Mouse (Mus musculus) thymus, postnatal 36 days (tissue): ENCODE results near the gene Gpr180.
"Not testable (repeated sequence)": the region's sequence is repeated elsewhere in the genome, so short reads cannot be mapped to it uniquely, and the experiment has no call there.

Source experiments
- DNase-seq, 2 experiments: peaks; one replicate each; pipeline ENCODE4 v3.0.0; 2022; ENCODE audit warnings: mixed read lengths in 2 of 2

Gene Gpr180

GRCm38 (mm10) chr14:118136744-118137452 lies at the start of gene Gpr180:
TSS of gene Gpr180 (plus strand) at chr14:118137158.
- peak; percentile 92 to 94 for DNase-seq

GRCm38 (mm10) chr14:118088437-118089207 lies 48.3 kb upstream of the Gpr180 start:
- DNase-seq, result no peak

GRCm38 (mm10) chr14:118089215-118089805 lies 47.6 kb upstream of the Gpr180 start:
- peak; percentile 90 for DNase-seq

DNA sequence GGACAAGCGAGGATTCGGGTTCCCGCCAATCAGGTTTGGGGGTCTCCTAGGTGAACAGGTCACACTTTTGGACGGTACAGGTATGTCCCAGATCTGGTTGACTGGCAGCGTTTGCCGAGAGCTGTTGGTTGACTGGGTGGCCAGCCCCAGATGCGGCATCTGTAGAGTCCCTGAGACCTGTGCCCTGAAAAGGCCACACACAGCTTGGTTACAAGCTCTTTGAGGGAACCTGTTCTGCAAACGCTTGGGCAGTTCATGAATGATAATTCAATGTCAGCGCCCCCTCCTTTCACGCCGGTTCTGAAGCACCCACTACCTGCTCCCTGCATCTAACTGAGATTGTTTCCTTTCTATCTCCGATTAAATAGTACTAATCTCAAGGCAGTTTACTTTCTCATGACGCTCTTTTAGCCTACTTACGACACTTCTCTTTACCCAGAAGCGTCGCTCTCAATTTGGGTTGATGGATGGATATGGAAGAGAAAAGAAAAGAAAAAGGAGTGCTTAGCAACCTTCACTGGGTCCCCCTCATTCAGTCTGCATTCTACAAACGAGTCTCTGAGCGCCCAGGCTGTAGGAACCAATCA lies 47.1 kb upstream of the Gpr180 start:
- no peak for DNase-seq

GRCm38 (mm10) chr14:118098265-118098664 lies 38.7 kb upstream of the Gpr180 start:
- no peak for DNase-seq

GRCm38 (mm10) chr14:118101227-118101990 lies 35.5 kb upstream of the Gpr180 start:
- DNase-seq, result no peak

- not testable (repeated sequence) for DNase-seq
Observed at GRCm38 (mm10) chr14:118107479-118107878, 29.5 kb upstream of the Gpr180 start.

DNA sequence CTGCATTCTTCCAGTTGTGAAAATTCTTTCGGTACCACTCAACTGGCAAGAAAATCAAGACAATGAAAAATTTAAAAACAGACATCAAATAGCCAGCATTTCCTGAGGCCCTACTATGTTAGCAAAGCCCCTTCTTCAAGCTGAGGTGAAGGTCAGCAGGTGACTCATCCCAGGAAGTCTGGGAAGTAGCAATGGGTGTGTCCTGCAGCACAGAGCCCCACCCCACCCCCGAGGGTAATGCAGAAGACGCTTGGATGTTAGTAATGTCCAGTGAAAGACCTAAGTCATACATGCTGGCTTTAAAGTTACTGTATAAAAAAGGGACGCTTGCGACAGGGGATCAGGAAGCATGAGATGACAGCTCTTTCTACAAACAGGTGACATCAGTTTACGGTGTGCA lies 23.8 kb upstream of the Gpr180 start:
- no peak for DNase-seq

DNA sequence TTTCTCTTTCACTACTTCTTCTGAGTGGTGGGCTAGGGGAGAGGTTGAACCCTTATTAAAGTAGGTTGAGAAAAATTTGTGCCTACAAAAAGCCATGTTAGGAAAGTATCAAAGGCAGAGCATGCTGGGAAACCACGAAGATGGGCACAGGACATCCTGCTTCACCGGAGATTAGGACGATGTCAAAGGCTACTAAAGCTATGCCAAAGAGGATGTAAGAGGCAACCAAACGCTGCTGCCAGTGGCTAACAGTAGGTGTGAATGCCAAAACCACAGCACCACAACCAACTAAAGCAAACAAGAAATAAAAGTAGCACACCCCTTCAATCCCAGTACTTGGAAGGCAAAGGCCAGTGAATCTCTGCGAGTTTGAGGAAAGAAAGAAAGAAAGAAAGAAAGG lies 12.8 kb upstream of the Gpr180 start:
- DNase-seq, result no peak

- no peak for DNase-seq
Observed at GRCm38 (mm10) chr14:118124771-118125170, 12.2 kb upstream of the Gpr180 start.

- no peak for DNase-seq
Observed at GRCm38 (mm10) chr14:118126301-118126700, 10.7 kb upstream of the Gpr180 start.

GRCm38 (mm10) chr14:118131472-118131871 lies 5.5 kb upstream of the Gpr180 start:
- no peak for DNase-seq

GRCm38 (mm10) chr14:118131931-118132641 lies 4.9 kb upstream of the Gpr180 start:
- DNase-seq, result no peak

- DNase-seq, result peak; percentile 98 to 99
Observed at GRCm38 (mm10) chr14:118132642-118132977, 4.3 kb upstream of the Gpr180 start, which contains the start of gene Tgds. TSS of gene Tgds (minus strand) at chr14:118132755.

DNA sequence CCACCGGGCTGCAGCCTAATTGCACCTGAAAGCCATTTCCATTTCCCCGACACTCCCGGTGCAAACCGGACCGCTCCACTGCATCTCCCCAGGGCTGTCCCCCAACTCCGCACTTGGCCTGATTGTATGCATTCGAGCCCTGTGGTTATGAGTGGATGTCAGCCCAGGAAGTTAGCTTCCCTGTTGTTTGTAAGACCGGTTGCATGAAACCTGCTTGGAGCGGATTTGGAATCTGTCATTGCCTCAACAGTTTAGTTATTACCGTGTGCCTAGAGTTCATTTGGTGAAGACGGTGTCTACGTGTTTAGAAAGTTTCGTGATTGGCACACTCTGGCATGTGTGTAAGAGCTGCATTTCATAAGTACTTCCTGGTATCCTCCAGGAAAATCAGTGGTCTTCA lies 529 bp downstream of the Gpr180 start:
- DNase-seq, result no peak

DNA sequence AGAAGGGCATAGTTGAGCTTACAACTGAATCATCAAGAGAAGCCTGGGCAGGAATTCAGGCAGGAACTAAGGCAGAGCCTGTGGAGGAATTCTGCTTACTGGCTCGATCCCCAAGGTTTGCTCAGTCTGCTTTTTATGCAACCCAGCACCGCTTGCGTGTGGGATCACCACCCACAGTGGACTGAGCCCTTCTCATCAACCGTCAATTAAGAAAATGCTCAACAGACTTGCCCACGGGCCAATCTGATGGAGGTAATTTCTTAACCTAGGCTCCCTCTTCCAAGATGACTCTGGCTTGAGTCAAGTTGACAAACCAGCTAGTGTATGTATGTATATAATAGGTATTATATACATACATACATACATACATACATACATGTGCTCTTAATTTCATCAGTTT lies 5.3 kb downstream of the Gpr180 start:
- DNase-seq, result no peak

- DNase-seq, result no peak
Observed at GRCm38 (mm10) chr14:118148046-118148445, 11.1 kb downstream of the Gpr180 start.

GRCm38 (mm10) chr14:118148554-118148953 lies 11.6 kb downstream of the Gpr180 start:
- DNase-seq, result no peak

DNA sequence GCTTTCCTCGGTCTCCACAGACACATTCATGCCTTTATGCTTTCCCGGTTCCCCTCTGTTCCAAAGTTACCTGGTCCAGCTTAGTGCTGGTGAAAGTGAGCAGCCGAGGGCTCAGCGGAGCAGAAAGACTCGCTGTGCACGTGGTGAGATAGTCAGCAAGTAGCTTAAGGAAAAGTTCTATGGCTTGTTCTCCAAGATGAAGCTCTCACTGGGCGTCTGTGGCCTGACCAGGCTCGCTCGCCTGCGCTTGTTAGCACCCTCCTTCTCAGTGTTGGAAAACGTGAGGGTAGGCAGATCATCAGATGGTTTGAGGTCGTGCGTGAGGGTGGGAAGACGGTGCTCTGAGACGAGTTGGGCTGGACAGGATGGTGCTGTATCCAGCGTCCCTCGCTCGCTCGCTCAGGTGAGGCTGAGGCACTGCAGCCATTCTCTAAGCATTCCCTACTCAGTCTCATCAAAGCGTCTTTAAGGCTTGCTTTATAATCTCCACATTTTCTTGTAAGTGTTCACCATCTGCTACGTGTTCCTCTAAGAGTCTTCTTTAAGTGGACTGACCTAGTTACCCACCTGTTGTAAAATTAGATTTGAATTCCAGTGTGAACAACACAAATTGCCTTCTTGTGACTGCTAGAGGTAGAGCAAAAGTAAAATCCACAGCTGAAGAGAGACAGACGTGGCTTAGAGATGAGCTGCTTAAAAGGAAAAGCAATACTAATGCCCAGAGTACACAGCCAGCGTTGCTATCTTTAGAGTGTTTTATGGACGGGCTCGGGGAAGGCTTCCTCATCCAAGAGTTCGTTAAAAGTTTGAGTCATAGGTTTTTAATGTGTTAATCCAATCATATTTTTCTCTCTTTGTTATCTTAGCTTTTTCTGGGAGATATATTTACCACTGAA lies 13.9 kb downstream of the Gpr180 start:
- DNase-seq, result no peak

DNA sequence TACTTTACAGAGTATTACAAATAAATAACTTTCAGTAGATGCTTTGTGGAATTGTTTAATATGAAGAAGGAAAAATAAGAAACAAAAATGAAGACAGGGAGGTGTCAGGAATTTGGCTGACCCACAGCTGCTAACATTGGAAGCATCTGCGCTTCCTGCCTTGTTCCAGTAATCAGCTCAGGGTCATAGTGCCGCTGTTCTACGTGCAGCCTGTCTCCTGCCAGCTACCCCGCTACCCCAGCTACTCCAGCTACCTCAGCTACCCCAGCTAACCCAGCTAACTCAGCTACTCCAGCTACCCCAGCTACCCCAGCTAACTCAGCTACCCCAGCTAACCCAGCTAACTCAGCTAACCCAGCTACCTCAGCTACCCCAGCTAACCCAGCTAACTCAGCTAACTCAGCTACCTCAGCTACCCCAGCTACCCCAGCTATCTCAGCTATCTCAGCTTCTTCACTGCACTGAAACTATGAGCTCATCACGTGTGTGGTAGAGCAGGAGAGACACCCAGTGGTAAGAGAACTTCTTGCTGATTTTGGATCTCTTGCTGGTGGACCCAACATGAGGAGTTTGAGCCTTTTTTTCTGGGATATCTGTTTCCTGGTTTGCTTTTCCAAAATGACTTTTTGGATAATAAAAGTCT lies 14.8 kb downstream of the Gpr180 start:
- no peak for DNase-seq

DNA sequence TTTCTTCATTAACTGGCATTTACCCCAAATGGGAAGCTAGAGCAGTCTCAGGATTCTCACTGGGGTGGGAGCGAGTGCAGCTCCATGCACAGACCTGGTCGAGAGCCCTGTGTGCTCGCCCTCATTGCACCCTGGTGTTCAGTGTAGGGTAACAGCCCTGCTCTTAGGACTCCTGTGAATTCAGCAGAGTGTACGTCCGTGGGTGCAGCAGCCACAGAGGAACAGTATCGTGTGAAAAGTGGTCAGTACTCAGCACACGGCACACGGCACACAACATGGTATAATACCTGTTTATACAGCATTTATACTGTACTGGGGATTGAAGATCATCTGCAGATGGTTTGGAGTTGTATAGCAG lies 15.3 kb downstream of the Gpr180 start:
- DNase-seq, result no peak
